Mouse (Mus musculus): ENCODE data around the gene Rtn4rl2. TPM values are rescaled to one million over a fixed set of nuclear protein-coding genes. Genes with fewer than 3 reads are reported as not detected.
"Not testable (repeated sequence)": the region's sequence is repeated elsewhere in the genome, so short reads cannot be mapped to it uniquely, and the experiment has no call there.

Gene Rtn4rl2
- total RNA-seq (2015) (not detected in 2 replicates), total RNA-seq (2017) (not detected in 2 replicates)

DNA sequence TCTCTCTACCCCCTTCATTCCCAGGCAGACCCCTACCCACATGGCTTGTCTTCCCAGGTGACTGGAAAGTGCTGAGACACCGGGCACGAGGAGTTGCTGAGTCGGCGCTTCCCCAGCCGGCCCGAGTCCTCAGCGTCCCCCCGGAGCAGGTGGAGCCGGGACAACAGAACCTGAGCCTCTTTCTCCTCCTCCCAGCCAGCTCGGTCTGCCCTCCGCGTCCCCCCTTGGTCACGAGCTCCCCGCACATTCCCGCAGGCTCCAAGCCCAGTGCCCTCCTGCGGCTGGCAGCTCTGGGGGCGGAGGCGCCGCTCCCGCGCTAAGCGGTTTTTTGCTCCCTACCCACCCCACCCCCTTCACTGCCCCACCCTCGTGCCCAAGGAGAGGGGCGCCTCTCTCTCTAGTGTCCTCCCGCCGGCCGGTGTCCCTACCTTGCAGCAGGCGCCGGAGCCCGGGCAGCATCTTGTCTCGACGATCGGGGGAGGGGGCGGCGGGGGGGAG is at the start of gene Rtn4rl2:
Gene Rtn4rl2 (minus strand): TSS at position 477 of the 498 bp plus-strand sequence.
- no peak for ATAC-seq (ENCODE audit: poor library complexity, severe bottlenecking)

DNA sequence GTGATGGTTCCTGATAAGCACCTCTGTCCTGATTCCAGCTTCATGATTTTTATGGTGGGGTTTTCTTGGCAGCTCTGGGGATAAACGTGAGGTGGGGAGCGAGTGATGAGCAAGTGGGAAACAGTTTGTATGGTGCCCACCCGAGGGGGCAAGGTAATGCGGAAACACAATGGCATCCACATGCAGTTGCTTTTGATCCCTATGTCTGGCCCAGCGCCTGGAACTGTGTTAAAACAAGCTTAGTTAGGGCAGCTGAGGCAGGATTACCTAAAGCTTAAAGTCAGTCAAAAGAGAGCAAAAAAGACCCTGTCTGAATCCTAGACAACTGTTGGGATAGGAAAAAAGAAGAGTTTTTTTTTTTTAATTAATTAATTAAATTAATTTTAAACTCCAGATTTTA is 48.6 kb upstream of the Rtn4rl2 start:
- ATAC-seq (ENCODE audit: poor library complexity, severe bottlenecking), result no peak

DNA sequence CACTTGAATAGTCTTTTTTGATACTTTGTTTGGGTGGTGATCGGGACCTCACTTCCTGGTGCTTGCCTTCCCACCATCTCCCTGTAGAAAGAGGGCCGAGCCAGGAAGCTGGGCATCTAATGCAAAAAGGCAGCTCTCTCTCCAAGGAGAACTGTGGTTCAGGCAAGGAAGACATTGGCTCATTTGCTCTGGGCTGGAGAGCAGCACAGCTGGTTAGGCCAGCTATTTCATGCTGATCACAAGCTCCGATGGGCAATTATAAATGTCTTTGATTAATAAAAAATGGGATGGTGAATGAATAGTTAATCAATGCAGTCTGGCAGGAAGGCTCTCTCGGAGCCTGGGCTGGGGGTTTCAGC is 48.1 kb upstream of the Rtn4rl2 start:
- no peak for ATAC-seq (ENCODE audit: poor library complexity, severe bottlenecking)

DNA sequence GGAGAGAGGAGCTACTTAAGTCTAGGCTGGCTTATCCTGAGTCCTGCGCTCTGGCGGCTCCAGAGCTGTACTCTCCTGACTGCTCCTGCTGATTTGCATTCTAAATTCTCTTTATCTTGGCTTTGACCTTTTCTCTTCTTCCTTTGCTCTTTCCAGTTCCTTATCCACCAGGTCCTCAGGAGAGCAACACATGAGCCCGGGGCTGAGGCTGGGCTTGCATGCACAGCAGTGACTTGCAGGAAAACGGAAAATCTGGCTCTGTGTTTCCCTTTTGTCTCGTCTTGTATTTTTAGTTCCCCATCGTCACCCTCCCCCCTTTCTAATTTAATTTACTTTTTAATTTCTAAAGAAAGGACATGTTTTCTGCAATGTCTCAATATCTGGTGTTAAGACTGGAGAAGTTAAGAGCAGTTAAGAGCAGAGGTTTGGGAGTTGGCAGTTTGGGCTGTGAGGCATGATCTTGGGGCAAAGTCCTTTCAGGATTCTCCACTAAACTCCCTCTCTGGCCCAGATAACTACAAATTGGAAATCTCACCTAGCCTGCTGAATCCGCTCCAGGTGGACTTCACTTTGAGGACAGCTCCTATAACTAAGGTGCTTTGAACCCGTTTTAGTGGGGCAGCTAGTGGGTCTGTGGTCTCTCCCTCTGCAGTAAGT is 47.6 kb upstream of the Rtn4rl2 start:
- ATAC-seq (ENCODE audit: poor library complexity, severe bottlenecking), result no peak

DNA sequence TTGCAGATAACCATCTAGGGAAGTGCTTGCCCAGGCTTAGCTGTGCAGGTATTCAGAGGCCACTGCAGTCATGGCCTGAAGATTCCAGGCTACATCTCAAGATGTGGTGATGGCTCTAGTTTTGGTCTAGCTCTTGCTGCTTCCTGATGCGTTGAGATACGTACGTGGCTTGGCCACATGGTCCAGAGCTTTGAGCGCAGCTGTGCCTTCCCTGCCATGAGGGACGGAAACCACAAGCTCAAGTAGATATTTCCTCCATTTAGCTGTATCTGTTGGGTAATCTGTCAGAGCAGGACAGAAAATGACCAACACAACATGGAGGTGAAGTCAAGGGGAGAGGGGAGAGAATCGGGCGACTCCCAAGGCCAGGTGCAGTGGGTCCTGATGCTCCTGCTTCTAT is 43.7 kb upstream of the Rtn4rl2 start:
- peak; percentile 78 for ATAC-seq (ENCODE audit: poor library complexity, severe bottlenecking)

DNA sequence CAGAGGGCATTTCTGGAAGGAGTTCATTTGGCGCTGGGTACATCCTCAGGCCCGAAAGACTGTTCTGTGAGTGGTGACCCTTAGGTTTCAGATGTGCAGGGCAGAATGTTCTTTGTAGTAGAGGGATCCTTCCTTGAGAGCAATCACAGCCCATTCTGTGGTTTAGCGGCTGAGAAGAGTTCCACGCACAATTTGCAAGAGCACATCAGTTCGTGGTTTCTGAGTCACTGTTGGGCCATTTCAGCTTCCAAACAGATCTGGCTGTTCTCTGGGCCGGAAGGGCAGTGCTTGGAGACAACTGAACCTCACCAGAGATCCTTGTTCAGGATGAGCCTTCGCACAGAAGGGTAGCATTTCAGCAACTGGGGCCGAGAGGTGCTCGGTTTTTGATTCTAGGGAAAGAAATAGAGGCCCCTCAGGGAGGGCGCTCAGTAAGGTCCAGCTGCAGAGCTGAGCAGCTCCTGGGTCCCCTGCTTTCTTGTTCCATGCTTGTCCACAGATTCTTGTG is 33.1 kb upstream of the Rtn4rl2 start:
- no peak for ATAC-seq (ENCODE audit: poor library complexity, severe bottlenecking)

DNA sequence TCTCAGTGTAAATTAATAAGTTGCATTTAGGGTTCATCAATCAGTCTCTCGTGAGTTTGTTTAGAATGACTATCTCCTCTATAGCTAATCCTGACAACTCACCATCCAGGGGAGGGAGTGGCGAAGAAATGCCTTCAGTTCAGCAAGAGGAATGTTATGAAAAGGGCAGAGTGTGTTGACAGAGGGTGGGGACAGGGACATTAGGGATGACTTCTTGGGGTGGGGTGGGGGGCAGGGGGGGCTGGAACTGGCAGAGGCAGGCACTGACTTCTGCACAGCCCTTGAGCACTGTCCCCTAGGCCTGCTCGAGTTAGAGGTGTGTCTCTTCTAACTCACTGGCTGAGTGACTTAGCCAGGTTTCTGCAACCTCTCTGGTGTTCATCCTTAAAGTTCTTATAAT is 31.7 kb upstream of the Rtn4rl2 start:
- ATAC-seq (ENCODE audit: poor library complexity, severe bottlenecking), result no peak

DNA sequence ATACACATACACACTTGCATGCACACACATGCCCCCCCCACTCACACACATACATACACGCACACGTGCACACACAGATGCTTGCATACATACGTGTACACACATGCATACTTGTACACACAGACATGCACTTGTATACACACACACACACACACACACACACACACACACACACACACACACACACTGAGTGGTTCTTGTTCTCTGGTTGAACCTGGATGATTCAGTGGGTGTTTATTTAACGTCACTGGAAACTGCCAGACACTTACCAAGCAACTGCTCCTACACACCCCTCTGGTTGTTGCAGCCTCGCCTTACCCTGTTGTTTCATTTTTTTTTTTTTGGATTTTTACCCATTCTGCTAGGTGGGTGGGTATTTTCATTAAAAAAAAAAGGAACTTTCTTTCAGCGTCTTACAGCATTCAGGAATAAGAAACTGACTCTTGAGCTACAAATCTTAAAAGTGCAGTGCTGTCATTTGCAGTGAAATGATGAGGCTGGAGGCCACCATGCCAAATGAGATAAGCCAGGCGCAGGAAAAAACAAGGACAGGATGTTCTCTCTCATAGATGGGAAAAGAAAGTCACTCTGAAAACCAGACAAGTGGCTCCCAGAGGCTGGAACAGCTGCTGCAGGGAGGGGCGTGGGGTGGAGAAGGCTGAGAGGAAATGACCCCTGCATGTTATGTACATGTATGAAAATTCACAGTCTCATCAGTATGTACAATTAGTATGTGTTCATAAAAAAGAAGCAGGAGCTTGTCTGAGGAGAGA is 30.2 kb upstream of the Rtn4rl2 start:
- ATAC-seq (ENCODE audit: poor library complexity, severe bottlenecking), result no peak

DNA sequence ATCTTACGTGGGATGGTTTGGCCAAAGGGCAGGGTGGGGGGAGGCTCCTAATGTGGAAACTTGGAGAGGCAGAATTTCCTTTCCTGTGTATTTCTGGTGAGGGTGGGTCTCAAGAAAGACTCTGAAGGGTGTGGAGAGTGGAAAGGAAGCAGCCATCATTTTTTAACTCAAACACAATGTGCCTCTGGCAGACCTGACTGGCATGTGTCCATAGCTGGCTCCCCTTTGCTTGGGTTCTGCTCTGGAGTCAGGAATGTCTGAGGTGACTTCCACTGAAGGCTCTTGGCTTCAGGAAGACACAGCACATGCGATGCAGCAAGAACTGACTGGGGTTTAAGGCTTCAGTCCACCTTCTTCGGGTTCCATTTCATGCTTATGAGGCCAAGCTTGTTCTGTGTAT is 28.8 kb upstream of the Rtn4rl2 start:
- ATAC-seq (ENCODE audit: poor library complexity, severe bottlenecking), result no peak

DNA sequence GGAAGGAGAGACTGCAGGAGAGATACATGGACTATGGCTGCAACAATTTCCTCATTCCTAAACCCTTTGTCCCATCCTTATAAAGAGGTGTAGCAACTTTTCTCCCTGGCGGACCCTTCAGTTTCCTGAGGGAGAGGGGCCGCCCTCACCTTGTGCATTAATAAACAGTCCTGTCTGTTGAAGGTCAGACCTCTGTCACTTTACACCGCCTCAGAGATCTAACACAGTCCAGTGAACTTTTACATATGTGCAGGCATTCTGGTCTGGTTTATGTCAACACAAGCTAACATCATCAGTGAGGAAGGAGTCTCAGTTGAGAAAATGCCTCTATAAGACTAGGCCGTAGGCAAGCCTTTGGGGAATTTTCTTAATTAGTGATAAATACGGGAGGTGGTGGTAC is 27.4 kb upstream of the Rtn4rl2 start:
- ATAC-seq (ENCODE audit: poor library complexity, severe bottlenecking), result no peak

DNA sequence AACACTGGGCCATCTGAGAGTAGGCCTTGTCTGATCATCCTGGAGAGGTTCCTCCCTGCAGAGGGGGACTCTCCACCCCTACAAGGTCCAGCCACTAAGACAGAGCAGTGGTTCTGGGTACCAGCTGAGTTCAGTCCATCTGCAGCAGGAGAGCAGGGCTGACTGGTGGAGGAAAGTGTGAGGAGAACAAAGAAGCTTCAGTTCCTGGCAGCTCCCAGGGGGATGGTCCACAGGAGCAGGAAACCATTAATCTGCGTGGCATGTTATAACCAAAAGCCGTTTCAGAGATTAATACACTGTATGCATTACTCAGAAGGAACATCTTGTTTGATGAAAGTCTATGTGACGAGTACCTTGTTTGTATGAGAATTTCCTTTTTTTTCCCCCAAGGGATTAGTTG is 26.2 kb upstream of the Rtn4rl2 start:
- ATAC-seq (ENCODE audit: poor library complexity, severe bottlenecking), result no peak

DNA sequence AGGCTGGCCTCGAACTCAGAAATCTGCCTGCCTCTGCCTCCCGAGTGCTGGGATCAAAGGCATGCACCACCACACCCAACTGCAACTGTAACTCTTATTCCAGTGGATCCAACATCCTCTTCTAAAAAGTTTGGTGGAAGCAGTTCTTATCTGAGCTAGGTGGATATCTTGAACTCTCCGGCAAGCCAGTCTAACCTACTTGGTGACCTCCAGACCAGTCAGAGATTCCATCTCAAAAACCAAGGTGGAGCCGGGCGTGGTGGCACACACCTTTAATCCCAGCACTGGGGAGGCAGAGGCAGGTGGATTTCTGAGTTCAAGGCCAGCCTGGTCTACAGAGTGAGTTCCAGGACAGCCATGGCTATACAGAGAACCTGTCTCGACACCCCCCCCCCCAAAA is 10.2 kb upstream of the Rtn4rl2 start:
- ATAC-seq (ENCODE audit: poor library complexity, severe bottlenecking), result not testable (repeated sequence)

DNA sequence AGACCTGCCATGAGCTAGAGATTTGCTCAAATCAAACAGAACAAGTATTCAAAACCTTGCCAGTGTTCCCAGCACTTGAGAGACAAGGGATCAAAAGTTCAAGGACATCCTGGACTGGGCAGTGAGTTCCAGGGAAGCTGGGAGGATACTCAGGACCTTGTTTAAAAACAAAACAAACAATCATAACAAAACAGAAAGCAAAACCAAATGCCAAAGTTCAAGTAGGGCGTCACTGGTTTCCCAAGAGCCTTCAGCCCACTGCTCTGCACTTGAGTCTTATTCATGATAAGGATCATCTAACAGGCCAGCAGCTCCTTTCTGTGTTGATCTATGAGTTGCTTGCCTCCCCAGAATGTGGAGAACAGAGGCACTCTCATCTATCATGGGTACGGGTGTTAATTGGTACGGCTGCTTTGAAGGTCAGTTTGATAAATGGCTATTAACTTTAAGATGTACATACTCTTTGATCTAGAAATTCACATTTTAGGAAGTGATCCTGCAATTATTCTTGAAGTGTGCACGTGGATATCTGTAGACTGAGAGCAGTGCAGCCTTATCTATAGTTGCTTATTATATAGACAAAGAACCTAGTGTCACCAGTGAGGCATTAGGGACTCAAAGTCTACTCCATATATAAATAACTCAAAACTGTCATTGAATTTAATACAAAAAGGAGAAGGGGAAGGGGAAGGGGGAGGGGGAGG is 9.1 kb upstream of the Rtn4rl2 start:
- 0 out of 2 replicates have a peak, but pooled peaks have one; percentile 24 for ATAC-seq (ENCODE audit: poor library complexity, severe bottlenecking)

DNA sequence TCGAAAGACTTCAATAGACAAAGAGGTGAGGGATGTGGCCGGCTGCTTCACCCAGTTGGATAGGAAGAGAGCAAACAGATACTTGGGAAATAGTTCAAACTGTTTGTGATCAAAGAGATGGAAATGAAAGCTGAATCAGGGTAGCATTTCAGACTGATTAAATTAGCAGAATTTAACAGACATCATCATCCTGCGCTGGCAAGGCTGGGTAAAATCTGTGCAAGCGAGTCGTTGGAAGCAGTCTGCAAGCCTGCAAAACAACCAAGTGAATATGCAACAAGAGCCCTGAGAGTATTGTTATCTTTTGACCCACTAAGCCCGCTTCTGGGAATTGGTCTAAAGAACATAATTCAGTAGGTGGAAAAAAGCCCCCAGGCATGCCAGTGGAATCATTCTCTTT is 6.8 kb upstream of the Rtn4rl2 start:
- no peak for ATAC-seq (ENCODE audit: poor library complexity, severe bottlenecking)

DNA sequence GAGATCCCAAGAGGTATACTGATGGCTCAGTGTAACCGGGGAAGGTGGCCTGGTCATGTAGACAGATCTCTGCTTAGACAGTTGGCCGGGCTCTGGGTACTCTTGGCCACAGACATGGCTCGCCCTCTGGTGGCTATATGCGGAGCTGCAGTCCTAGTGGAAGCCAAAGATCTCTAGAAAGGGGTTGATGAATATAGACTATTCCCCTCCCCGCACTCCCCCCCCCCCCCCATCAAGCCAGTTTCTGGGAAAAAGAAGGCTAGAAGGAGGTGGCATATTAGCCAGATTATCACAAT is 3.5 kb upstream of the Rtn4rl2 start:
- ATAC-seq (ENCODE audit: poor library complexity, severe bottlenecking), result peak; percentile 71

DNA sequence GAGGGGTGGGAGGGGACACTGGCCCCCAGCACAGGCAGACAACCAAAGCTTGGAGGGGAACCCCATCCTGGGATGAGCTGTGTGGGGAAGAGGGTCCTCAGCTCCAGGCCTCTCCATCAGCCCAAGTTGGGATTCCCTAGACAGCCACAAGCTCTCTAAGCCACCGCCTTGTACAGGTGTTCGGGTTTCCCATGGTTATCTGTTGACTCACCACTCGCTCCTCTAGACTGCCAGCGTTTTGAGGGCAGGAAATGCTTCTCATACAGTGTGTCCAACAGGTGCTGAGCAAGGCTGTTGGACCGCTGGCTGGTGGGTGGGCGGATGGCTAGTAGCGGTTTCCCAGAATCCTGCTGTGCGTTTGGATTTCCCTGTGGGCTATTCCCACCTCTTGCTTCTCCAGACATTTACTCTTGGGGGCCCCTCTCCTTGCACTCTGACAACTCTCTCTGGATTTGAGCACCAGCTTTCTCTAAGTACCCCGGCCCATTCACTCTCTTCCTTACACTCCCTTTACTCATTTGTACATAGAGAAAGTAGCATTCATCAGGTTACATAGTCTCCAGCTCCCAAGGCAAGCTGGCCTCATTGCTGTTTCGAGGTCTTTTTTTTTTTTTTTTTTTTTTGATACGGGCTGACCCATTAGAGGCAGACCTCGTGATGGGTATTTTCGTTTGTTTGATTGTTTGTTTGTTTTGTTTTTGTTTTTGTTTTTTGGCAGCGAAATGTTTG is 3.0 kb upstream of the Rtn4rl2 start:
- ATAC-seq (ENCODE audit: poor library complexity, severe bottlenecking), result no peak

DNA sequence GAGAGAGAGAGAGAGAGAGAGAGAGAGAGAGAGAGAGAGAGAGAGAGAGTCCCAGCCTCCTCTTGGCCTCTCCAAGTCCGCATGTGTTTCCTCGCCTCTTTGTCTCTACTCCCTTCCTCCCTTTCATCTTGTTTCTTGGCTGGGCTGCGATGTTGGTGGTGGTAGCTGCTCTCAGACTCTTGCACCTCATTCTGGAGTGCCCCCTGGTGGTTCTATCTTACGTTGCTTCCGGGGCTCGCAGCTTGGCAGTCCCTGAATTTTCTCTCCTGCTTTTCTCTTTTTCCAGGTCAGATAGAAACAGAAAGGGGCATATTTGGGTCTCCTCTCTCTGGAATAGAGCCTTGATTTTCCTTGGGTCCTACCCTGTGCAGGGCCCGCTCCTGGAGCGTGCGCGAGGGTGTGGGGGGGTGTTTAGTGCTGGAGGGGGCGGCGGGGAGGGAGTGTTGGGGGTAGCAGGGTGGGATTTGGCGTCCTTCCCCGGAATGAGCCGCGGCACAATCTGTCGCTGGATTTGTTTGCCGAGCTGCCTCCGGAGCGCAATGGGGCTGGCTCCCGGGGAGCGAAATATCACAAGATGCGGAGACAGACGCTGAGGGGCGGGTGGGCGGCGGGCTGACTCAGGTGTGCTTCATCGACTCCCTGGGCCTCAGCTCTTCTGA is 2.3 kb upstream of the Rtn4rl2 start:
- ATAC-seq (ENCODE audit: poor library complexity, severe bottlenecking), result peak; percentile 66

DNA sequence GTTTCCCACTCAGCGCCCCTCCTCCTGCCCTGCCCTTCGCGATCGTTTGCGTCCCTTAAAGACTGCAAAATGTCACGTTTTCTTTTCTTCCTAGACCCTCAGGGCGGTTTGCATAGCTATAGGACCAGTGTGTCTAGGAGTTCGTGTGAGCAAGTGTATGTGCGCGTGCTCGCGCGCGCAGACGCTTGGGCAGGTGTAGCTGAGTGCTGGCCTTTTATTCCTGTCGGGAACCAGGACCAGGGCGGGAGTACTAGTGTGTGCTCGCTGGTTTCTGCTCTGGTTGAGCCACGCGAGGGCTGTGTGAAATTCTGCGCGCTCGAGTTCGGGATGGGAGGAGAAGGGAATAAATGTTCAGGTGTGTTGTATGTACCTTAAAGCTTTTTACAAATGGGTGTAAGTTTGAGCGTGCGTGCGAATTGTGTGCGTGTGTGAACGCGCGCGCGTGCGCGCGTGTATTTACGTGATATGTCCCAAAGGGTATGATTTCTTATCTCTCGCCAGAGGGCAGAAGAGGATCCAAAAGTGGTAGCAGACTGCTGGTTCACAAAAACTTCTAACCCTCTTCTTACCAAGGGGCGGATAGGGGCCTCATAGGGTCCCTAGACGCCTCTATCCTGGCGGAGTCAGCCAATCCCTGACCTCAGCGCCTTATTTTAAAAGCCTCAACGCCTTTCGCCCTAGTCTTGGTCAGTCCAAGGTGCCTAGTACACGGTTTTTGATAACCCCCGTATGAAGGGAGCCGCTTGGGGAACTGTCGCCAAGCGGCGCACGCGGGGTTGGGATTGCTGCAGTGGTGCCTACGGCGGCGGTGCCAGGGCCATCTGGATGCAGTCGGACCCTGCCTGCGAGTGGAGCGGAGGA is 1.1 kb upstream of the Rtn4rl2 start:
- ATAC-seq (ENCODE audit: poor library complexity, severe bottlenecking), result peak; percentile 40

DNA sequence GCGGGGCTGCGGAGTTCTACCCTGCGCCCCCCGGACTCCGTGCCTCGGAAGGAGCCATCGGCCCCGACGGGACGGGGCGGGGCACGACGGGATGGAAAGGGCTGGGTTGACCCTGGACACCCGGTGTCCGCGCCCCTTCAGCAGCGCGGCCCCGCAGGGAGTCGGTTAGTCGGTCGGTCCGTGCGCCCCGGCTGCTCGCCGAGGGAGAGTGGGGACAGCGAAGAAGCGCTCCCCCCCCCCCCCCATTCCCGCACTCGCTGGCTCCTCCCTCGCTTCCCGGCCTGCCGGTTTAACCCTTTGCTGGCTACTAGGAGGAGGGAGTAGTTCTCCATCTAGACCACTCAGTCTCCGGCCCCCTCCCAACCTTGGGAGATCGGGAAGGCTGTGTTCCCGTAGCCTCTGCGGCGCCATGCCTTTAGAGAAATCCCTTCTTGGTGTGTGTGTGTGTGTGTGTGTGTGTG is 341 bp upstream of the Rtn4rl2 start:
- ATAC-seq (ENCODE audit: poor library complexity, severe bottlenecking), result no peak
